Mouse (Mus musculus) A20 (cell line): ENCODE data around the gene Pom121.

Source experiments
- DNase-seq: peaks from one replicate; pipeline ENCODE4 v3.0.0-alpha.2; 2011; ENCODE audit warnings: low read depth, low spot score

Gene Pom121

GRCm38 (mm10) chr5:135369196-135369595, 25.1 kb downstream of the Pom121 start:
- peak; percentile 69 for DNase-seq

GRCm38 (mm10) chr5:135368312-135368711, 26.0 kb downstream of the Pom121 start:
- peak; percentile 13 for DNase-seq

- DNase-seq: peak; percentile 34
These were observed 26.5 kb downstream of the Pom121 start for GRCm38 (mm10) chr5:135367841-135368240.

GRCm38 (mm10) chr5:135363540-135363939, 30.8 kb downstream of the Pom121 start:
- DNase-seq: no peak

GRCm38 (mm10) chr5:135362572-135362971, 31.8 kb downstream of the Pom121 start:
- no peak for DNase-seq

GRCm38 (mm10) chr5:135359772-135360171, 34.6 kb downstream of the Pom121 start:
- no peak for DNase-seq

GRCm38 (mm10) chr5:135357556-135357955, 36.8 kb downstream of the Pom121 start:
- no peak for DNase-seq

GRCm38 (mm10) chr5:135356090-135356489, 38.3 kb downstream of the Pom121 start:
- no peak for DNase-seq

- peak; percentile 44 for DNase-seq
These were observed 40.8 kb downstream of the Pom121 start for GRCm38 (mm10) chr5:135353564-135353963.

GRCm38 (mm10) chr5:135352995-135353394, 41.4 kb downstream of the Pom121 start, which contains the start of gene Trim50:
Trim50 (plus strand) TSS chr5:135353295.
- no peak for DNase-seq

- DNase-seq: no peak
These were observed 42.7 kb downstream of the Pom121 start for GRCm38 (mm10) chr5:135351606-135352005.

GRCm38 (mm10) chr5:135349862-135350261, 44.5 kb downstream of the Pom121 start, which contains the start of gene Fkbp6:
Fkbp6 (minus strand) TSS chr5:135350044.
- DNase-seq: no peak

GRCm38 (mm10) chr5:135347511-135348011, 46.8 kb downstream of the Pom121 start:
- no peak for DNase-seq

GRCm38 (mm10) chr5:135346430-135346829, 47.9 kb downstream of the Pom121 start:
- peak; percentile 22 for DNase-seq

- DNase-seq: no peak
These were observed 48.4 kb downstream of the Pom121 start for GRCm38 (mm10) chr5:135345989-135346388.

- no peak for DNase-seq
These were observed 56.8 kb downstream of the Pom121 start for GRCm38 (mm10) chr5:135337575-135337974.

GRCm38 (mm10) chr5:135331161-135331560, 63.2 kb downstream of the Pom121 start:
- DNase-seq: no peak

- DNase-seq: no peak
These were observed 64.1 kb downstream of the Pom121 start for GRCm38 (mm10) chr5:135330201-135330600.

- DNase-seq: no peak
These were observed 64.9 kb downstream of the Pom121 start for GRCm38 (mm10) chr5:135329471-135329870.
